Mouse (Mus musculus): ENCODE results near the gene Zfp777.

- TF ChIP-seq POLR2A (IDR thresholded peaks at IDR 0.05; ENCODE audit: borderline replicate concordance, insufficient read depth, low read length) (no peak), CTCF (IDR thresholded peaks at IDR 0.05; ENCODE audit: borderline replicate concordance, insufficient read depth, low read depth, low read length) (no peak)
Observed at GRCm38 (mm10) chr6:48052136-48052535, 3.4 kb upstream of the Zfp777 start.
